In genomic region chr1:64116746-64117455, GRCm38 (mm10) we compare ENCODE assay signal across 10 mouse cellular contexts. TPM values are rescaled to one million over a fixed set of nuclear protein-coding genes. Genes with fewer than 3 reads are reported as not detected.
DNase-seq lines count a peak whose midpoint lies in the region; ATAC-seq and TF ChIP-seq lines count a peak whose summit lies in the region.
"Had no signal": no experiment of that assay in that cellular context is flagged by ENCODE, and none has a peak within 500 bp of the region (broad histone marks: within the 10 kb centered on the region; RNA-seq: fewer than 3 reads in every experiment).

No protein-coding gene starts in this region.

- no peak for DNase-seq in MEL (ENCODE audit: low read depth, low spot score)
- DNase-seq in cerebellum, postnatal 14 days = peak; percentile 32 to 48
- no peak for DNase-seq in testis, postnatal 14 days (ENCODE audit: low spot score)
- no peak for DNase-seq in right cerebral cortex, postnatal 10 days (ENCODE audit: low spot score in 2 of 2)
- no peak for DNase-seq in frontal cortex, postnatal 10 days (ENCODE audit: low spot score in 2 of 2)
- DNase-seq: lung, adult 2 months had no signal

- H3K36me3 ChIP-seq in intestine, postnatal 0 days (ENCODE audit: control insufficient read depth, insufficient read depth) = no peaks in the 10 kb centered on the region
- H3K36me3 ChIP-seq in intestine, embryonic 15.5 days = no peaks in the 10 kb centered on the region
- H3K36me3 ChIP-seq in MEL (ENCODE audit: control insufficient read depth in 1 of 2, insufficient read depth in 2 of 2, low read length in 2 of 2) = peaks cover 0 to 27% of the 10 kb centered on the region in 2 experiments; a peak in 2 of 4 replicates
- no peaks in the 10 kb centered on the region for H3K36me3 ChIP-seq in hindbrain, embryonic 16.5 days (ENCODE audit: control insufficient read depth, insufficient read depth, low read length)

- H3K27ac ChIP-seq in intestine, postnatal 0 days (ENCODE audit: low read depth, low read length) = no peak overlapping the region
- no peak overlapping the region for H3K27ac ChIP-seq in intestine, embryonic 15.5 days
- peak overlapping the region; percentile 19; the same call in 1 of the 2 replicates for H3K27ac ChIP-seq in MEL (ENCODE audit: control insufficient read depth, low read depth, low read length)
- H3K27ac ChIP-seq in hindbrain, embryonic 16.5 days (ENCODE audit: low read depth, low read length) = peak overlapping the region; percentile 48

- 79% methylated on average over 6 of the region's 6 CpGs for WGBS in intestine, postnatal 0 days
- 69% methylated on average over 6 of the region's 6 CpGs for WGBS in intestine, embryonic 15.5 days
- 26% methylated on average over 6 of the region's 6 CpGs for WGBS in hindbrain, embryonic 16.5 days

- no peak overlapping the region for H3K9ac ChIP-seq in intestine, postnatal 0 days (ENCODE audit: low read depth, low read length)
- H3K9ac ChIP-seq in intestine, embryonic 15.5 days = no peak overlapping the region
- no peak overlapping the region; the same call in 1 of the 2 replicates for H3K9ac ChIP-seq in MEL (ENCODE audit: control insufficient read depth, low read depth, low read length, poor library complexity, severe bottlenecking)
- H3K9ac ChIP-seq in hindbrain, embryonic 16.5 days (ENCODE audit: low read depth, low read length) = peak overlapping the region; percentile 43

- H3K9me3 ChIP-seq in intestine, postnatal 0 days (ENCODE audit: control insufficient read depth) = no peaks in the 10 kb centered on the region
- H3K9me3 ChIP-seq in intestine, embryonic 15.5 days = no peaks in the 10 kb centered on the region
- no peaks in the 10 kb centered on the region for H3K9me3 ChIP-seq in MEL (replicated peaks; ENCODE audit: insufficient read depth, low read length)
- no peaks in the 10 kb centered on the region for H3K9me3 ChIP-seq in hindbrain, embryonic 16.5 days (ENCODE audit: control insufficient read depth, low read length)

- no peak for TF ChIP-seq CTCF in intestine, postnatal 0 days (IDR thresholded peaks at IDR 0.05; ENCODE audit: low read depth)
- no peak for TF ChIP-seq CTCF in MEL (IDR thresholded peaks at IDR 0.05 in 2 of 3, conservative IDR thresholded peaks at IDR 0.05 in 1 of 3; ENCODE audit: control insufficient read depth in 1 of 3, insufficient read depth in 1 of 3, low read depth in 2 of 3, low read length in 3 of 3, poor library complexity in 1 of 3, severe bottlenecking in 1 of 3)

- H3K4me1 ChIP-seq in intestine, postnatal 0 days (replicated peaks; ENCODE audit: control insufficient read depth, insufficient read depth, low read length) = 0 out of 2 replicates have a peak, but pooled peaks cover 4% of the 10 kb centered on the region
- H3K4me1 ChIP-seq in intestine, embryonic 15.5 days (replicated peaks) = peaks cover 6% of the 10 kb centered on the region; the same call in 1 of the 2 replicates
- H3K4me1 ChIP-seq in MEL (ENCODE audit: control insufficient read depth in 1 of 2, insufficient read depth in 2 of 2, low read length in 2 of 2) = peaks cover 12 to 29% of the 10 kb centered on the region in 2 experiments
- H3K4me1 ChIP-seq in hindbrain, embryonic 16.5 days (ENCODE audit: control insufficient read depth, insufficient read depth, low read depth, low read length) = peaks cover 45% of the 10 kb centered on the region

- H3K79me2 ChIP-seq in MEL (ENCODE audit: control insufficient read depth, insufficient read depth, low read length, poor library complexity) = peaks cover 10% of the 10 kb centered on the region

- no peak for TF ChIP-seq RAD21 in MEL (IDR thresholded peaks at IDR 0.05; ENCODE audit: low read depth, low read length)

- no peak for TF ChIP-seq EP300 in MEL (IDR thresholded peaks at IDR 0.05; ENCODE audit: low read depth in 1 of 2, low read length in 2 of 2)

- no peak for TF ChIP-seq POLR2A in MEL (IDR thresholded peaks at IDR 0.05; ENCODE audit: control insufficient read depth in 1 of 2, insufficient read depth in 1 of 2, low read depth in 1 of 2, low read length in 2 of 2, poor library complexity in 1 of 2)

- no peaks in the 10 kb centered on the region for H3K27me3 ChIP-seq in intestine, postnatal 0 days (replicated peaks; ENCODE audit: control insufficient read depth, insufficient read depth, low read length)
- no peaks in the 10 kb centered on the region for H3K27me3 ChIP-seq in intestine, embryonic 15.5 days (replicated peaks)
- no peaks in the 10 kb centered on the region for H3K27me3 ChIP-seq in MEL (ENCODE audit: control insufficient read depth in 1 of 2, insufficient read depth in 2 of 2, low read length in 2 of 2)
- H3K27me3 ChIP-seq in hindbrain, embryonic 16.5 days (replicated peaks; ENCODE audit: control insufficient read depth, insufficient read depth, low read length) = no peaks in the 10 kb centered on the region

- H3K4me2 ChIP-seq in intestine, postnatal 0 days (replicated peaks; ENCODE audit: low read depth) = 0 out of 2 replicates have a peak overlapping the region, but pooled peaks have one; percentile 17
- H3K4me2 ChIP-seq in intestine, embryonic 15.5 days (replicated peaks) = no peak overlapping the region
- peak overlapping the region; percentile 77 for H3K4me2 ChIP-seq in hindbrain, embryonic 16.5 days (ENCODE audit: low read length)

- ATAC-seq in intestine, postnatal 0 days = no peak
- ATAC-seq in intestine, embryonic 15.5 days = no peak
- ATAC-seq in hindbrain, embryonic 16.5 days = no peak
- ATAC-seq: activated CD4-positive, CD25-positive, alpha-beta regulatory T cell, adult 4 months had no signal

- H3K4me3 ChIP-seq in intestine, postnatal 0 days (ENCODE audit: low read depth, low read length) = no peak overlapping the region
- H3K4me3 ChIP-seq in intestine, embryonic 15.5 days (replicated peaks) = no peak overlapping the region
- H3K4me3 ChIP-seq in MEL (ENCODE audit: control insufficient read depth in 1 of 2, insufficient read depth in 1 of 2, low read depth in 2 of 2, low read length in 2 of 2) = peak overlapping the region in 1 of 2 experiments; percentile 54; a peak in 2 of 4 replicates
- H3K4me3 ChIP-seq in hindbrain, embryonic 16.5 days (ENCODE audit: low read length) = peak overlapping the region; percentile 71

TF ChIP-seq in MEL, 35 proteins besides CTCF, POLR2A, EP300 and RAD21:
- no peak for TF ChIP-seq JUND (IDR thresholded peaks at IDR 0.05; ENCODE audit: low read depth, low read length)
- TF ChIP-seq ELF1 (IDR thresholded peaks at IDR 0.05; ENCODE audit: low read depth, low read length) = no peak
- TF ChIP-seq MYC (IDR thresholded peaks at IDR 0.05; ENCODE audit: low read depth, low read length) = no peak
- TF ChIP-seq MXI1 (IDR thresholded peaks at IDR 0.05; ENCODE audit: low read depth, low read length) = no peak
- TF ChIP-seq MAZ (IDR thresholded peaks at IDR 0.05; ENCODE audit: low read depth, low read length) = no peak
- no peak for TF ChIP-seq E2F4 (IDR thresholded peaks at IDR 0.05; ENCODE audit: borderline replicate concordance, low read depth, low read length)
- no peak for TF ChIP-seq HCFC1 (IDR thresholded peaks at IDR 0.05; ENCODE audit: low read depth, low read length)
- no peak for TF ChIP-seq ETS1 (IDR thresholded peaks at IDR 0.05; ENCODE audit: low read depth, low read length)
- no peak for TF ChIP-seq ZKSCAN1 (IDR thresholded peaks at IDR 0.05; ENCODE audit: low read depth, low read length)

RNA-seq across cellular contexts. Expression of gene Klf7, which starts 5.2 kb away (rescaled TPM):
- polyA plus RNA-seq in intestine, postnatal 0 days (2015; fragmentation: Nextera tagmentation; extraction: Ambion mirVana) = 11.3 and 11.9 TPM in 2 replicates
- polyA plus RNA-seq in intestine, embryonic 15.5 days (2015; fragmentation: Nextera tagmentation; extraction: Ambion mirVana) = 24.8 and 27.3 TPM in 2 replicates
- total RNA-seq in MEL (2012; rRNA removed) = 1.6 and 2.7 TPM in 2 replicates
- 1 to 10 TPM in 1 of 2 experiments, not detected in 1; 3.1 TPM for polyA plus RNA-seq in MEL (2012; ENCODE audit: insufficient read depth in 1 of 2, insufficient read length in 2 of 2, low read depth in 1 of 2, low replicate concordance in 2 of 2, missing spikeins in 1 of 2)
- polyA plus RNA-seq in hindbrain, embryonic 16.5 days (2015; fragmentation: Nextera tagmentation; extraction: Ambion mirVana) = 118 and 127 TPM in 2 replicates

Comparison
In these comparisons a context has a peak if more than half of its experiments do, and no peak if none do; other contexts are left out.
1. H3K27ac ChIP-seq: peak in MEL (single experiment) and hindbrain, embryonic 16.5 days (single experiment); none in intestine, postnatal 0 days (single experiment) and intestine, embryonic 15.5 days (single experiment).
2. DNase-seq: peak in cerebellum, postnatal 14 days (2 of 2); none in MEL (single experiment), testis, postnatal 14 days (single experiment), right cerebral cortex, postnatal 10 days (0 of 2) and frontal cortex, postnatal 10 days (0 of 2).